In genomic region chr16:43753751-43754150, GRCm38 (mm10) we compare ENCODE assay signal across 10 mouse cellular contexts. TPM values are rescaled to one million over a fixed set of nuclear protein-coding genes. Genes with fewer than 3 reads are reported as not detected.
DNase-seq lines count a peak whose midpoint lies in the region; ATAC-seq lines count a peak whose summit lies in the region.
"Had no signal": no experiment of that assay in that cellular context is flagged by ENCODE, and none has a peak within 500 bp of the region (broad histone marks: within the 10 kb centered on the region; RNA-seq: fewer than 3 reads in every experiment).

TSS of gene Drd3 (plus strand) at chr16:43754026.

- H3K4me1 ChIP-seq in heart, embryonic 14.5 days (ENCODE audit: control insufficient read depth in 2 of 2, insufficient read depth in 2 of 2, low read length in 2 of 2): peaks cover 0 to 3% of the 10 kb centered on the region in 2 experiments; a peak in 2 of 4 replicates

- H3K27ac ChIP-seq in heart, embryonic 14.5 days (replicated peaks in 1 of 2; ENCODE audit: control insufficient read depth in 1 of 2, insufficient read depth in 1 of 2, low read depth in 2 of 2, low read length in 2 of 2): no peak within 1 kb of the TSS

- H3K9me3 ChIP-seq in heart, embryonic 14.5 days (ENCODE audit: control insufficient read depth, low read length): no peaks in the 10 kb centered on the region

- 0 out of 2 replicates have a peak within 1 kb of the TSS, but pooled peaks have one; percentile 22 for H3K4me2 ChIP-seq in heart, embryonic 14.5 days (ENCODE audit: low read length)

- H3K4me3 ChIP-seq in heart, embryonic 14.5 days (ENCODE audit: control insufficient read depth in 1 of 2, insufficient read depth in 1 of 2, low read depth in 1 of 2, low read length in 2 of 2): no peak within 1 kb of the TSS

- 7% methylated on average over 7 of the region's 7 CpGs for WGBS in heart, embryonic 14.5 days

- no peak within 1 kb of the TSS for H3K9ac ChIP-seq in heart, embryonic 14.5 days (ENCODE audit: low read length)

- intact Hi-C loops in heart, postnatal 25 days (cut with DNase I): no loop called here

- DNase-seq in heart, postnatal 25 days (ENCODE audit: low spot score): no peak
- DNase-seq in ovary, postnatal 36 days (ENCODE audit: low spot score): peak; percentile 39
- DNase-seq in ovary, adult 18-20 months (ENCODE audit: low spot score): no peak
- DNase-seq in forelimb bud, embryonic 11.5 days (ENCODE audit: low read depth, low spot score): peak; percentile 39
- DNase-seq in yolk sac, embryonic 10.5 days (ENCODE audit: low spot score): peak; percentile 5
- no peak for DNase-seq in layer of hippocampus, adult 9-11 months
- no peak for DNase-seq in cerebellum, adult 11-12 months
- DNase-seq: kidney, postnatal 36 days had no signal

- ATAC-seq in heart, embryonic 14.5 days (ENCODE audit: insufficient number of reproducible peaks, insufficient read depth, low FRiP score, low read depth): no peak

- no peaks in the 10 kb centered on the region for H3K36me3 ChIP-seq in heart, embryonic 14.5 days (ENCODE audit: control insufficient read depth, insufficient read depth, low read length)

- H3K27me3 ChIP-seq in heart, embryonic 14.5 days (ENCODE audit: control insufficient read depth, insufficient read depth, low read length): no peaks in the 10 kb centered on the region

RNA-seq across cellular contexts. Expression of gene Drd3, which starts in this region (rescaled TPM):
- polyA plus RNA-seq in heart, embryonic 14.5 days (2014; fragmentation: Nextera tagmentation; extraction: Ambion mirVana): not detected in 2 replicates
- not detected for total RNA-seq in heart, postnatal 25 days (2021)
- polyA plus RNA-seq: liver, embryonic 16.5 days had no signal

Comparison
In these comparisons a context has a peak if more than half of its experiments do, and no peak if none do; other contexts are left out.
1. DNase-seq: peak in ovary, postnatal 36 days (single experiment), forelimb bud, embryonic 11.5 days (single experiment) and yolk sac, embryonic 10.5 days (single experiment); none in heart, postnatal 25 days (single experiment), ovary, adult 18-20 months (single experiment), layer of hippocampus, adult 9-11 months (single experiment) and cerebellum, adult 11-12 months (single experiment).